Mouse (Mus musculus): Measurements from ENCODE around the gene Dnm1. TPM values are rescaled to one million over a fixed set of nuclear protein-coding genes. Genes with fewer than 3 reads are reported as not detected.
A peak's percentile ranks its signal among the peaks of the same experiment; 100 is the strongest.

Gene Dnm1
- polyA plus RNA-seq (2015; fragmentation: Nextera tagmentation; extraction: Ambion mirVana) = 71.2 and 79.0 TPM in 2 replicates

DNA sequence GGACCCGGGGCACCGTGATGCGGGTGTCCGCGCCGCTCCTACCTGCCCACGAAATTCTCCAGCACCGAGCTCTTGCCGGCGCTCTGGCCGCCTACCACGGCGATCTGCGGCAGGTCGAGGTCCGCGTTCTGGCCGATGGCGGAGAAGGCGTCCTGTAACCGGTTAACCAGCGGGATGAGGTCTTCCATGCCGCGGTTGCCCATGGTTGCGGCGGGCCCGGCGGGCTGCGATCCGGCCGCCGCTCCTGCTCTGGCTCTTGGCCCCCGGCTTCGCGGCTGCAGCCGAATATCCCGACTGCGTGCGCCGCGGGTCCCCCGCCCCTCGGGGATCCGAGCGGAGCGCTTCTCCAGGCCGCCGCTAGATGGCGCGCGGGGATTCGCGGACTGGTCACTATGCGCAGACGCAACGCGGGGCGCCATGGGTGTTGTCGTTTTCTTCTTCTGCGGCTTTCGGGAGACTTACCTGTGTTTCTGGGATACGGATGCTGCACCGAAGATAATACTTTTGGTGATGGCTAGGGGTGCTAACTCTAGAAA lies at the start of gene Dnm1:
TSS of gene Dnm1 (minus strand) at position 332 of the 536 bp plus-strand sequence.
- 0% methylated on average over 51 of the region's 63 CpGs for WGBS
- H3K9ac ChIP-seq (ENCODE audit: low read depth, low read length) = peak within 1 kb of the TSS; percentile 77
- H3K9me3 ChIP-seq (ENCODE audit: control insufficient read depth, low read length) = no peaks in the 10 kb centered on the region
- H3K4me1 ChIP-seq (ENCODE audit: control insufficient read depth, insufficient read depth, low read depth, low read length) = peaks cover 21% of the 10 kb centered on the region
- H3K36me3 ChIP-seq (ENCODE audit: control insufficient read depth, insufficient read depth, low read length) = 0 out of 2 replicates have a peak, but pooled peaks cover under 1% of the 10 kb centered on the region
- no peaks in the 10 kb centered on the region for H3K27me3 ChIP-seq (replicated peaks; ENCODE audit: control insufficient read depth, insufficient read depth, low read length)
- H3K4me3 ChIP-seq (ENCODE audit: low read length) = peak within 1 kb of the TSS; percentile 63
- peak within 1 kb of the TSS; percentile 95 for H3K27ac ChIP-seq (ENCODE audit: low read depth, low read length)
- H3K4me2 ChIP-seq (ENCODE audit: low read length) = peak within 1 kb of the TSS; percentile 80
- ATAC-seq = peak; percentile 70

- H3K27ac ChIP-seq (ENCODE audit: low read depth, low read length) = peak overlapping the region; percentile 91
- peak overlapping the region; percentile 94 for H3K9ac ChIP-seq (ENCODE audit: low read depth, low read length)
- 2% methylated on average over 15 of the region's 15 CpGs for WGBS
- peaks cover 5% of the 10 kb centered on the region; the same call in 1 of the 2 replicates for H3K36me3 ChIP-seq (ENCODE audit: control insufficient read depth, insufficient read depth, low read length)
- H3K4me3 ChIP-seq (ENCODE audit: low read length) = peak overlapping the region; percentile 85
- no peak for ATAC-seq
- peaks cover 17% of the 10 kb centered on the region for H3K4me1 ChIP-seq (ENCODE audit: control insufficient read depth, insufficient read depth, low read depth, low read length)
- H3K9me3 ChIP-seq (ENCODE audit: control insufficient read depth, low read length) = no peaks in the 10 kb centered on the region
- peak overlapping the region; percentile 93 for H3K4me2 ChIP-seq (ENCODE audit: low read length)
- H3K27me3 ChIP-seq (replicated peaks; ENCODE audit: control insufficient read depth, insufficient read depth, low read length) = no peaks in the 10 kb centered on the region
Measured at GRCm38 (mm10) chr2:32396695-32397094, 43.6 kb upstream of the Dnm1 start.

DNA sequence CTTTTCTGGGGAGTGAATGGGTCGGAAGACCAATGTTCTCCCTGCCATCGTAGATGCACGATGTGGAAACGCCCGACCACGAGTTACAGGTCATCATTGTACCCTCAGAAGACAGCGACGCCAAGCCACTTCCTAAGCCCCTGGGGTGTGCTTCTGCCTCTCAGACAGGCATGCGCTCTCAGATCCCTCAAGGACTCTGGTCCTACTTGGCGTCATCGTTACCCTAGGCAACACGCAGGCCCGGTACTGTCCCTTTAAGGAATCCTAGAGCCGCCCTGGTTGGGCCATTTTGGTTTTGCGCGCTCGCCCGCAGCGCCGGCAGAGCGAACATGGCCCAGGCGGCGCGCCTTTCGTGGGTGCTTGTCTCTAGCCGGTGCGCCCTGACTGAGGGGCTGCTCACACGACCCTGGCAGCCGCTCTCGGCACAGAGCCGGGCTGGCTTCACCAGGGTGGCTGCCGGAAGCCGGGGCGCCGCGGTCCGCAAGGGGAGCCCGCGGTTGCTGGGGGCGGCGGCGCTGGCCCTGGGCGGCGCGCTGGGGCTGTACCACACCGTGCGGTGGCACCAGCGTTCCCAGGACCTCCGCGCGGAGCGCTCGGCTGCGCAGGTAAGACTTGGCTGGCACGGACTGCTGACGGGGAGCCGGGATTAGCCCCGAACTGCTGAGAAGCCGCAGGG lies 42.9 kb upstream of the Dnm1 start:
- peak overlapping the region; percentile 91 for H3K27ac ChIP-seq (ENCODE audit: low read depth, low read length)
- H3K4me1 ChIP-seq (ENCODE audit: control insufficient read depth, insufficient read depth, low read depth, low read length) = peaks cover 17% of the 10 kb centered on the region
- H3K9me3 ChIP-seq (ENCODE audit: control insufficient read depth, low read length) = no peaks in the 10 kb centered on the region
- peak overlapping the region; percentile 85 for H3K4me3 ChIP-seq (ENCODE audit: low read length)
- H3K36me3 ChIP-seq (ENCODE audit: control insufficient read depth, insufficient read depth, low read length) = peaks cover 5% of the 10 kb centered on the region; the same call in 1 of the 2 replicates
- no peaks in the 10 kb centered on the region for H3K27me3 ChIP-seq (replicated peaks; ENCODE audit: control insufficient read depth, insufficient read depth, low read length)
- peak; percentile 97 for ATAC-seq
- peak overlapping the region; percentile 93 for H3K4me2 ChIP-seq (ENCODE audit: low read length)
- WGBS = 0% methylated on average over 54 of the region's 59 CpGs
- peak overlapping the region; percentile 94 for H3K9ac ChIP-seq (ENCODE audit: low read depth, low read length)

- under 1% methylated on average over 31 of the region's 31 CpGs for WGBS
- Histone ChIP-seq H3K4me1 (ENCODE audit: control insufficient read depth, insufficient read depth, low read depth, low read length) (peaks cover 17% of the 10 kb centered on the region), H3K27ac (ENCODE audit: low read depth, low read length) (peak within 1 kb of the TSS; percentile 91), H3K4me3 (ENCODE audit: low read length) (peak within 1 kb of the TSS; percentile 85), H3K9ac (ENCODE audit: low read depth, low read length) (peak within 1 kb of the TSS; percentile 94), H3K27me3 (replicated peaks; ENCODE audit: control insufficient read depth, insufficient read depth, low read length) (no peaks in the 10 kb centered on the region), H3K9me3 (ENCODE audit: control insufficient read depth, low read length) (no peaks in the 10 kb centered on the region), H3K4me2 (ENCODE audit: low read length) (peak within 1 kb of the TSS; percentile 93), H3K36me3 (ENCODE audit: control insufficient read depth, insufficient read depth, low read length) (0 out of 2 replicates have a peak, but pooled peaks cover 3% of the 10 kb centered on the region)
- ATAC-seq = peak; percentile 94
Measured at GRCm38 (mm10) chr2:32395484-32395945, 42.4 kb upstream of the Dnm1 start, which contains the start of gene Ptges2. Gene Ptges2 (plus strand): TSS chr2:32395896.

DNA sequence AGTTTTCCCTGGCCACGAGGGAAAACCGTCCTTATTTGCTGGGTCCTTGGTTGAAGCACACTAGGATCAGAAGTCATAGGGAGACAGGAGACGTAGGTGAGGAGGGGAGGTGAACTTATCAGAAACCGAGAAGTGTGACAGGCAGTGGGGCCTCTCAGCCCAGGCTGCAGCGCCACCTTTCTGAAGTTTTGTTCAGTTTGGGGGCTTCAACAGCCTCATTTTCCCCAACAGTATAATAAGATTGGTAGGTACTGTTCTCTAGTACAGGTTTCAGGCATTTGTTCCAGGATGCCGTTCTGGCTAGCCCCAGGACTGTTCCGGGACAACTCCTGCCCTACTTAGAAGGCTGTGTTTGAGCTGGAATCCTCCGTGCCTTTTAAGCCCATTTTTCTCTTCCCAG lies 41.8 kb upstream of the Dnm1 start:
- Histone ChIP-seq H3K4me3 (ENCODE audit: low read length) (peak overlapping the region; percentile 85), H3K4me1 (ENCODE audit: control insufficient read depth, insufficient read depth, low read depth, low read length) (peaks cover 17% of the 10 kb centered on the region), H3K27ac (ENCODE audit: low read depth, low read length) (peak overlapping the region; percentile 91), H3K27me3 (replicated peaks; ENCODE audit: control insufficient read depth, insufficient read depth, low read length) (no peaks in the 10 kb centered on the region), H3K9ac (ENCODE audit: low read depth, low read length) (peak overlapping the region; percentile 94), H3K9me3 (ENCODE audit: control insufficient read depth, low read length) (no peaks in the 10 kb centered on the region), H3K4me2 (ENCODE audit: low read length) (peak overlapping the region; percentile 93), H3K36me3 (ENCODE audit: control insufficient read depth, insufficient read depth, low read length) (no peaks in the 10 kb centered on the region)
- WGBS = 4% methylated on average over 8 of the region's 8 CpGs
- no peak for ATAC-seq

DNA sequence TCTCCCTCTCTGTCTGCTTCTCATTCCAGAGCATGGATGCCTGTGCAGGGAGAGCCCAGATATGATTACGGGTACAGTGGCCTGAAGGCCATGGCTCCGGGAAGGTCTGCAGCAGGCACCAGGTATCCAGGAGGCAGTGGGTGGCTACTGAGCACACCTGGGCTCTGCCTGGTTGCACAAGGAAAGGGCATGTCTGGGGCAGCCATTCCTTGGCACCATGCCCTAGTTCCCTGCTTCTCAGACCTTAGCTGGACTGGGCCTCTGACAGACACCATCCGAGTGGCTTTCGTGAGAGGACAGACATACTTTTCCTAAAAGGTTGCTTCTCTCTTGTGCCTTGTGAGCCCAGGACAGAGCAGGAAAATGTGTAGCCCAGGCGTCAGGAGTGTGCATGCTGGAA lies 38.9 kb upstream of the Dnm1 start:
- Histone ChIP-seq H3K27me3 (replicated peaks; ENCODE audit: control insufficient read depth, insufficient read depth, low read length) (no peaks in the 10 kb centered on the region), H3K4me1 (ENCODE audit: control insufficient read depth, insufficient read depth, low read depth, low read length) (peaks cover 7% of the 10 kb centered on the region), H3K9ac (ENCODE audit: low read depth, low read length) (no peak overlapping the region), H3K4me2 (ENCODE audit: low read length) (no peak overlapping the region), H3K36me3 (ENCODE audit: control insufficient read depth, insufficient read depth, low read length) (no peaks in the 10 kb centered on the region), H3K4me3 (ENCODE audit: low read length) (no peak overlapping the region), H3K9me3 (ENCODE audit: control insufficient read depth, low read length) (no peaks in the 10 kb centered on the region), H3K27ac (ENCODE audit: low read depth, low read length) (no peak overlapping the region)
- no peak for ATAC-seq
- WGBS = 81% methylated on average over 5 of the region's 5 CpGs

DNA sequence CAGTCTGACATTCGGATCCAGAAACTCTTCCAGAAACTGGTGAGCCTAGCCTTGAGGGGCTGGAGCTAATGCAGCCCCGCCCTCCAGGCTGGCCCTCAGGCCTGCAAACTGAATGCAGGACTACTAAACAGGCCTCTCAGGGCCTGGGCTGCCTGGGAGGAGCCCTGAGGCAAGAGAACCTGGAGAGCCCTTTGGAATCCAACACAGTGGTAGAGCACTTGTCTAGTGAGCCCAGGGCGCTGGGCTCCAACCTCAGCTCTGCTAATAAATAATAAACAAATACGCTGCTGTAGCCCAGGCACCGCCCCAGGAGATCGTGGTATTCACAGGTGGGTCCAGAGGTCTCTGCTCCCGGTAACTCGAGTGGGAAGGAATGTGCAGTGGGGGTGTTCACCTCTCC lies 37.7 kb upstream of the Dnm1 start:
- H3K9me3 ChIP-seq (ENCODE audit: control insufficient read depth, low read length) = no peaks in the 10 kb centered on the region
- 74% methylated on average over 8 of the region's 8 CpGs for WGBS
- H3K4me2 ChIP-seq (ENCODE audit: low read length) = no peak overlapping the region
- no peak overlapping the region for H3K27ac ChIP-seq (ENCODE audit: low read depth, low read length)
- H3K27me3 ChIP-seq (replicated peaks; ENCODE audit: control insufficient read depth, insufficient read depth, low read length) = no peaks in the 10 kb centered on the region
- no peak overlapping the region for H3K4me3 ChIP-seq (ENCODE audit: low read length)
- H3K9ac ChIP-seq (ENCODE audit: low read depth, low read length) = no peak overlapping the region
- H3K4me1 ChIP-seq (ENCODE audit: control insufficient read depth, insufficient read depth, low read depth, low read length) = peaks cover 3% of the 10 kb centered on the region; the same call in 1 of the 2 replicates
- no peaks in the 10 kb centered on the region for H3K36me3 ChIP-seq (ENCODE audit: control insufficient read depth, insufficient read depth, low read length)
- ATAC-seq = no peak

DNA sequence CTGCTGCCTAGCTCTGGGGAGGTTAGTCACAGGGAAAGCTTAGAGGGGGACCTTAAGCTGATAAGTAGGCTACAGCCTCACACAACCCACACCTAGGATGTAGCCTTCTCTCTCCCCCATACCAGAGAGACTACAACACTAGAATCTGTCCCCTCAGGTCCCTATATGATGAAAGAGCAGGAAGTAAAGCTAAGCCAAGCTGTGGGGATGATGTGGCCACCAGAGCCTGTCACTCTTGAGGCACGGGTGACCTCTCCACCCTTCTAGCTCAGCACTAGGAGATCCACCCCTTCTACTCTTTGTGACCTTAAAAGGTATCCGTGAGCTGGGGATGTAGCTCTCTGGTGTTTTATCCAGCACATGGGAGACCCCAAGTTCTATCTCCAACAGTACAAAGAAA lies 36.0 kb upstream of the Dnm1 start:
- Histone ChIP-seq H3K27me3 (replicated peaks; ENCODE audit: control insufficient read depth, insufficient read depth, low read length) (no peaks in the 10 kb centered on the region), H3K4me3 (ENCODE audit: low read length) (no peak overlapping the region), H3K27ac (ENCODE audit: low read depth, low read length) (no peak overlapping the region), H3K4me2 (ENCODE audit: low read length) (no peak overlapping the region), H3K9ac (ENCODE audit: low read depth, low read length) (no peak overlapping the region), H3K9me3 (ENCODE audit: control insufficient read depth, low read length) (no peaks in the 10 kb centered on the region), H3K4me1 (ENCODE audit: control insufficient read depth, insufficient read depth, low read depth, low read length) (no peaks in the 10 kb centered on the region), H3K36me3 (ENCODE audit: control insufficient read depth, insufficient read depth, low read length) (no peaks in the 10 kb centered on the region)
- ATAC-seq = no peak
- 77% methylated on average over 2 of the region's 2 CpGs for WGBS

GRCm38 (mm10) chr2:32387706-32388490 lies 34.8 kb upstream of the Dnm1 start, which contains the start of gene Lcn2:
Gene Lcn2 (minus strand): TSS chr2:32388252.
- Histone ChIP-seq H3K4me1 (ENCODE audit: control insufficient read depth, insufficient read depth, low read depth, low read length) (no peaks in the 10 kb centered on the region), H3K9me3 (ENCODE audit: control insufficient read depth, low read length) (no peaks in the 10 kb centered on the region), H3K27me3 (replicated peaks; ENCODE audit: control insufficient read depth, insufficient read depth, low read length) (no peaks in the 10 kb centered on the region), H3K36me3 (ENCODE audit: control insufficient read depth, insufficient read depth, low read length) (no peaks in the 10 kb centered on the region), H3K27ac (ENCODE audit: low read depth, low read length) (no peak within 1 kb of the TSS), H3K9ac (ENCODE audit: low read depth, low read length) (no peak within 1 kb of the TSS), H3K4me2 (ENCODE audit: low read length) (no peak within 1 kb of the TSS), H3K4me3 (ENCODE audit: low read length) (no peak within 1 kb of the TSS)
- no peak for ATAC-seq
- 69% methylated on average over 5 of the region's 5 CpGs for WGBS
